Mouse (Mus musculus) G1E-ER4 (cell line): ENCODE data around the gene Gdpd3. TPM values are rescaled to one million over a fixed set of nuclear protein-coding genes. Genes with fewer than 3 reads are reported as not detected.

Experiments
- GATA1 ChIP-seq: IDR thresholded peaks from one replicate; pipeline ENCODE4 v1.8.0; 2012; ENCODE audit warnings: low read length, inconsistent platforms
- polyA plus RNA-seq: library from polyadenylated mRNA; stranded (reverse); fragments of >175 nt; gene quantifications from 2 replicates; pipeline ENCODE4 v1.2.3, GENCODE M21; 2012

The Gdpd3 gene
- polyA plus RNA-seq, 1 experiment: 3.3 TPM

- TF ChIP-seq GATA1: no peak
These were observed 42.7 kb downstream of the Gdpd3 start for GRCm38 (mm10) chr7:126808703-126809455.

GRCm38 (mm10) chr7:126809723-126810369 lies 43.7 kb downstream of the Gdpd3 start:
- no peak for TF ChIP-seq GATA1

- no peak for TF ChIP-seq GATA1
These were observed 49.6 kb downstream of the Gdpd3 start for GRCm38 (mm10) chr7:126815726-126816222.

GRCm38 (mm10) chr7:126816494-126816893 lies 50.4 kb downstream of the Gdpd3 start:
- no peak for TF ChIP-seq GATA1

- no peak for TF ChIP-seq GATA1
These were observed 51.5 kb downstream of the Gdpd3 start for GRCm38 (mm10) chr7:126817595-126817994.

- no peak for TF ChIP-seq GATA1
These were observed 52.7 kb downstream of the Gdpd3 start for GRCm38 (mm10) chr7:126818818-126819217.

- no peak for TF ChIP-seq GATA1
These were observed 55.8 kb downstream of the Gdpd3 start for GRCm38 (mm10) chr7:126821835-126822511.

GRCm38 (mm10) chr7:126822741-126823140 lies 56.6 kb downstream of the Gdpd3 start:
- no peak for TF ChIP-seq GATA1

- TF ChIP-seq GATA1: no peak
These were observed 57.1 kb downstream of the Gdpd3 start for GRCm38 (mm10) chr7:126823202-126823711.

GRCm38 (mm10) chr7:126823940-126824339 lies 57.8 kb downstream of the Gdpd3 start:
- TF ChIP-seq GATA1: no peak

Other genes starting within 250 kb of the Gdpd3 start
- gene Eif3c, start 199.9 kb upstream of the Gdpd3 start, polyA plus RNA-seq: 110 and 118 TPM in 2 replicates
- gene Apobr, start 181.4 kb upstream of the Gdpd3 start, polyA plus RNA-seq: 0.21 and 0.26 TPM in 2 replicates
- 5.7 and 6.6 TPM in 2 replicates for gene Cln3, start 180.5 kb upstream of the Gdpd3 start, polyA plus RNA-seq
- not detected in 2 replicates for gene Il27, start 171.4 kb upstream of the Gdpd3 start, polyA plus RNA-seq
- 5.6 and 7.9 TPM in 2 replicates for gene Nupr1, start 135.5 kb upstream of the Gdpd3 start, polyA plus RNA-seq
- 68.8 and 176 TPM in 2 replicates for gene Sgf29, start 117.0 kb upstream of the Gdpd3 start, polyA plus RNA-seq
- not detected in 2 replicates for gene Sult1a1, start 89.9 kb upstream of the Gdpd3 start, polyA plus RNA-seq
- 143 and 256 TPM in 2 replicates for gene Bola2, start 70.9 kb upstream of the Gdpd3 start, polyA plus RNA-seq
- gene Slx1b, start 70.5 kb upstream of the Gdpd3 start, polyA plus RNA-seq: 3.4 and 8.5 TPM in 2 replicates
- gene Coro1a, start 58.5 kb upstream of the Gdpd3 start, polyA plus RNA-seq: 13.7 TPM in 2 replicates
- gene Mapk3, start 6.7 kb upstream of the Gdpd3 start, polyA plus RNA-seq: 35.7 and 44.2 TPM in 2 replicates
- 29.3 and 38.2 TPM in 2 replicates for gene Ypel3, start 10.6 kb downstream of the Gdpd3 start, polyA plus RNA-seq
- gene Tbx6, start 15.1 kb downstream of the Gdpd3 start, polyA plus RNA-seq: 0.23 and 0.55 TPM in 2 replicates
- gene Ppp4c, start 26.2 kb downstream of the Gdpd3 start, polyA plus RNA-seq: 185 and 249 TPM in 2 replicates
- gene Fam57b, start 31.3 kb downstream of the Gdpd3 start, polyA plus RNA-seq: 0.35 and 0.56 TPM in 2 replicates
- not detected in 2 replicates for gene 4930451I11Rik, start 65.3 kb downstream of the Gdpd3 start, polyA plus RNA-seq
- gene Doc2a, start 81.1 kb downstream of the Gdpd3 start, polyA plus RNA-seq: not detected in 2 replicates
- gene Hirip3, start 95.6 kb downstream of the Gdpd3 start, polyA plus RNA-seq: 312 and 358 TPM in 2 replicates
- gene Ino80e, start 96.0 kb downstream of the Gdpd3 start, polyA plus RNA-seq: 1,199 and 1,504 TPM in 2 replicates
- gene Taok2, start 118.4 kb downstream of the Gdpd3 start, polyA plus RNA-seq: 210 and 262 TPM in 2 replicates
- 54.6 and 89.1 TPM in 2 replicates for gene Tmem219, start 156.6 kb downstream of the Gdpd3 start, polyA plus RNA-seq
- 27.6 and 38.3 TPM in 2 replicates for gene Kctd13, start 162.5 kb downstream of the Gdpd3 start, polyA plus RNA-seq
- not detected in 2 replicates for gene Asphd1, start 183.2 kb downstream of the Gdpd3 start, polyA plus RNA-seq
- gene Sez6l2, start 184.2 kb downstream of the Gdpd3 start, polyA plus RNA-seq: 0.59 and 0.93 TPM in 2 replicates
- gene Cdipt, start 209.6 kb downstream of the Gdpd3 start, polyA plus RNA-seq: 94.7 and 114 TPM in 2 replicates
- 0.04 and 0.16 TPM in 2 replicates for gene Cdiptos, start 209.8 kb downstream of the Gdpd3 start, polyA plus RNA-seq
- 18.3 and 22.4 TPM in 2 replicates for gene Mvp, start 248.3 kb downstream of the Gdpd3 start, polyA plus RNA-seq